9 mouse cellular contexts compared by ENCODE assay signal in the genomic region with DNA sequence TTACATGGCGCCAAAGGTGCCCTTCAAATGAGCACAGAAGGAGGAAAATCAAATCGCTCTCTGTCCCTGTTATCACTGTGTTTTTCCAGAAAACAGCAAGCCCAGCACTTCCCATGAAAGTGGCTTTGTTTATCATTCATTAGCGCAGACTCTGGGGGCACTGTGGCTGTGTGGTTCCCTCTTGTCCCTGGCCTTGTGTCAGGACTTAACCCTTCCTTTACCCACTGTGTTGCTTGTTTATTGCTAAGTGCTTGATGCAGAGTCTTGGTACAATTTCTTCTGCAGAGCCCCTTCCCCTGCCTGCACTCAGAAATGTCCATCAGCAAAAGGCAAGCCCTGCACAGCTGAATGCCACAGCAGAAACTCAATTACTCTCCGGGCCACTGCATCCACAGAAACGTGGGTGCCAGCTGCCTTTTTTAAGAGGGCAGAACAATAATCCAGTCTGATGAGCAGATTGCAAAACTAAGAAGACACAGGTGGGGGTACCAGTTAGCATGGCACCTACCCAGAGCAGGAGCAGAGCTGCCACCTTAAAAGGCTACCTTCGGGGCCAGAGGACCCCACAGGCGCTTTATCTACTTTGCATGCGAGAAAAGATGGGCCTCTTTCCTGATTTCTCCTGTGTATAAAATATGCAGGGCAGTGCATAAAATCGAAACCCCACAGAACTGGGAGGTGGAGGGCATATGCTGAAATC.
DNase-seq lines count a peak whose midpoint lies in the region; ATAC-seq lines count a peak whose summit lies in the region.
"Had no signal": no experiment of that assay in that cellular context is flagged by ENCODE, and none has a peak within 500 bp of the region (broad histone marks: within the 10 kb centered on the region; RNA-seq: fewer than 3 reads in every experiment).

No protein-coding gene starts in this region.

- H3K9ac ChIP-seq in heart, embryonic 16.5 days (ENCODE audit: low read length) = peak overlapping the region; percentile 18; the same call in 1 of the 2 replicates

- H3K9me3 ChIP-seq in heart, embryonic 16.5 days (replicated peaks; ENCODE audit: control insufficient read depth, low read length) = no peaks in the 10 kb centered on the region

- peak overlapping the region; percentile 72 for H3K27ac ChIP-seq in heart, embryonic 16.5 days (ENCODE audit: low read length)

- DNase-seq in heart, postnatal 25 days (ENCODE audit: low spot score) = no peak
- peak; percentile 39 for DNase-seq in right cerebral cortex, adult 18-20 months
- no peak for DNase-seq in right cerebral cortex, adult 2 months (ENCODE audit: low spot score in 2 of 2)
- DNase-seq in layer of hippocampus, postnatal 10 days (ENCODE audit: low spot score in 2 of 2) = peak; percentile 37 to 54
- DNase-seq in ovary, postnatal 10 days (ENCODE audit: low spot score) = no peak
- DNase-seq: right cerebral cortex, postnatal 14 days had no signal

- peaks cover 10% of the 10 kb centered on the region for H3K36me3 ChIP-seq in heart, embryonic 16.5 days (ENCODE audit: control insufficient read depth, insufficient read depth)

- intact Hi-C loops in heart, postnatal 25 days (cut with DNase I) = no loop called here

- WGBS in heart, embryonic 16.5 days = 47% methylated on average over 9 of the region's 9 CpGs

- H3K4me1 ChIP-seq in heart, embryonic 16.5 days (ENCODE audit: control insufficient read depth, insufficient read depth, low read length) = peaks cover 53% of the 10 kb centered on the region

- H3K4me2 ChIP-seq in heart, embryonic 16.5 days (ENCODE audit: low read depth, low read length) = no peak overlapping the region

- no peak for ATAC-seq in heart, embryonic 16.5 days (replicated peaks; ENCODE audit: extremely low read depth, insufficient read depth, low FRiP score)
- no peak for ATAC-seq in erythroid progenitor cell, adult 5-6 weeks (replicated peaks; ENCODE audit: low FRiP score, poor library complexity, severe bottlenecking)
- no peak for ATAC-seq in activated CD4-positive, CD25-positive, alpha-beta regulatory T cell, adult 4 months

- no peaks in the 10 kb centered on the region for H3K27me3 ChIP-seq in heart, embryonic 16.5 days (ENCODE audit: control insufficient read depth, insufficient read depth, low read length)

- no peak overlapping the region for H3K4me3 ChIP-seq in heart, embryonic 16.5 days (ENCODE audit: low read length)

Comparison
In these comparisons a context has a peak if more than half of its experiments do, and no peak if none do; other contexts are left out.
1. DNase-seq: peak in right cerebral cortex, adult 18-20 months (single experiment) and layer of hippocampus, postnatal 10 days (2 of 2); none in heart, postnatal 25 days (single experiment), right cerebral cortex, adult 2 months (0 of 2) and ovary, postnatal 10 days (single experiment).